Mouse (Mus musculus) liver, adult 2 months (tissue): ENCODE data around the gene Gm20388. TPM values are rescaled to one million over a fixed set of nuclear protein-coding genes. Genes with fewer than 3 reads are reported as not detected.

Experiments
- DNase-seq: peaks from one replicate; pipeline ENCODE4 v3.0.0-alpha.2; 2011; ENCODE audit warnings: low read depth, low spot score; ENCODE audit errors: extremely low read depth
- H3K27ac ChIP-seq: fragments of 200-500 bp; replicated peaks from 2 replicates; pipeline ENCODE4 v1.5.1; 2012; ENCODE audit warnings: low read depth, mild to moderate bottlenecking, control low read depth, inconsistent platforms, low read length; ENCODE audit not compliant: insufficient read depth
- H3K27me3 ChIP-seq: fragments of 200-500 bp; 2 replicates; pipeline ENCODE4 v1.6.1; 2012; ENCODE audit warnings: mild to moderate bottlenecking, moderate library complexity, low read length, inconsistent platforms; ENCODE audit not compliant: control insufficient read depth, insufficient read depth
- H3K36me3 ChIP-seq: fragments of 200-500 bp; 2 replicates; pipeline ENCODE4 v1.6.1; 2012; ENCODE audit warnings: low read length, inconsistent platforms; ENCODE audit not compliant: control insufficient read depth, insufficient read depth
- H3K4me1 ChIP-seq: fragments of 200-500 bp; 2 replicates; pipeline ENCODE4 v1.6.1; 2011; ENCODE audit warnings: low read length; ENCODE audit not compliant: control insufficient read depth, insufficient read depth
- H3K4me3 ChIP-seq: fragments of 200-500 bp; 2 replicates; pipeline ENCODE4 v1.5.1; 2011; ENCODE audit warnings: low read depth, mild to moderate bottlenecking, control low read depth, low read length, moderate library complexity; ENCODE audit not compliant: insufficient read depth
- H3K79me2 ChIP-seq: fragments of 200-500 bp; 2 replicates; pipeline ENCODE4 v1.6.1; 2012; ENCODE audit warnings: inconsistent platforms, mild to moderate bottlenecking, low read length, moderate library complexity; ENCODE audit not compliant: control insufficient read depth, insufficient read depth
- H3K9ac ChIP-seq: fragments of 200-500 bp; 2 replicates; pipeline ENCODE4 v1.6.1; 2012; ENCODE audit warnings: low read depth, mild to moderate bottlenecking, control low read depth, inconsistent platforms, low read length
- CTCF ChIP-seq: fragments of 200-500 bp; IDR thresholded peaks from 2 replicates; pipeline ENCODE4 v1.5.1; 2011; ENCODE audit warnings: low read depth, low read length, control low read depth
- POLR2A ChIP-seq: fragments of 200-500 bp; IDR thresholded peaks from 2 replicates; pipeline ENCODE4 v1.6.1; 2011; ENCODE audit warnings: low read length, control low read depth; ENCODE audit not compliant: insufficient read depth; ENCODE audit errors: extremely low read depth
- WGBS: fragments of 180-500 bp; shearing (Covaris S2); methylation state at CpG from one replicate; pipeline ENCODE4 v1.1.7; 2018; 5-methylcytosine and 5-hydroxymethylcytosine counted together
- polyA plus RNA-seq: library from polyadenylated mRNA; depleted of rRNA; stranded (reverse); fragments of >200 nt; gene quantifications from 2 replicates; pipeline ENCODE4 v1.2.3, GENCODE M21; 2012
- total RNA-seq: library from RNA; depleted of rRNA; stranded (reverse); fragments of >200 nt; gene quantifications from 2 replicates; pipeline ENCODE4 v1.2.3, GENCODE M21; 2014

The Gm20388 gene
- total and polyA plus RNA-seq, 2 experiments = 6.4 to 19.9 TPM

DNA sequence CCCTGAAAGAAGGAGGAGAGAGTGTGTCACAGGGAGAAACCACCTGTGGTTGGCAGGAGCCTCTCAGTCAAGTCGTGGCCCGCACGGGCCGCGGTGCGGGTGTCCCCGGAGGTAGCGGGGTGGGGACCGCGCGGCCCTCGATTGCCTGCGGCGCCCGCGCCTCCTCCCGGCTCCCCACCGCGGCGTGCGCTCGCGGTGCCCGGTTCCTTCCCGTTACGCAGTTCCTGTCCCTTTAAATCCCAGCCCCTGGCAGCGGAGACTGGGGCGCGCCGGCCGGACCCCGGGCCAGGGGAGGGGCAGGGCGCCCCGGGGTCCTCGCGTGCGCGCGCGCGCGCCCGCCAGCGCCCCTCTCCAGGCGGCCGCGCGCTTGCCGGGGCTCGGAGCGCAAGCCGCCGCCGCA lies 1819.1 kb downstream of the Gm20388 start:
- Histone ChIP-seq H3K4me3 (no peak overlapping the region), H3K27me3 (peaks cover 4% of the 10 kb centered on the region; the same call in 1 of the 2 replicates), H3K79me2 (no peaks in the 10 kb centered on the region), H3K4me1 (no peaks in the 10 kb centered on the region), H3K9ac (no peak overlapping the region), H3K27ac (no peak overlapping the region), H3K36me3 (no peaks in the 10 kb centered on the region)
- WGBS = 9% methylated on average over 54 of the region's 54 CpGs
- no peak for DNase-seq
- TF ChIP-seq POLR2A (no peak), CTCF (no peak)

GRCm38 (mm10) chr8:121730170-121730569 lies 1819.5 kb downstream of the Gm20388 start:
- DNase-seq = no peak
- Histone ChIP-seq H3K4me3 (no peak overlapping the region), H3K4me1 (no peaks in the 10 kb centered on the region), H3K79me2 (no peaks in the 10 kb centered on the region), H3K27ac (no peak overlapping the region), H3K27me3 (peaks cover 4% of the 10 kb centered on the region; the same call in 1 of the 2 replicates), H3K36me3 (no peaks in the 10 kb centered on the region), H3K9ac (no peak overlapping the region)
- TF ChIP-seq CTCF (no peak), POLR2A (no peak)
- WGBS = 10% methylated on average over 50 of the region's 60 CpGs

GRCm38 (mm10) chr8:121730646-121731045 lies 1820.0 kb downstream of the Gm20388 start:
- TF ChIP-seq CTCF (no peak), POLR2A (no peak)
- Histone ChIP-seq H3K4me1 (no peaks in the 10 kb centered on the region), H3K79me2 (no peaks in the 10 kb centered on the region), H3K27me3 (peaks cover 4% of the 10 kb centered on the region; the same call in 1 of the 2 replicates), H3K36me3 (no peaks in the 10 kb centered on the region), H3K9ac (no peak overlapping the region), H3K27ac (no peak overlapping the region), H3K4me3 (no peak overlapping the region)
- WGBS = 2% methylated on average over 37 of the region's 37 CpGs
- no peak for DNase-seq

- Histone ChIP-seq H3K9ac (no peak overlapping the region), H3K27me3 (peaks cover 4% of the 10 kb centered on the region; the same call in 1 of the 2 replicates), H3K79me2 (no peaks in the 10 kb centered on the region), H3K4me1 (no peaks in the 10 kb centered on the region), H3K27ac (no peak overlapping the region), H3K4me3 (no peak overlapping the region), H3K36me3 (no peaks in the 10 kb centered on the region)
- DNase-seq = no peak
- 5% methylated on average over 11 of the region's 11 CpGs for WGBS
- TF ChIP-seq POLR2A = no peak
- TF ChIP-seq CTCF = no peak
These were observed 1820.4 kb downstream of the Gm20388 start for GRCm38 (mm10) chr8:121731060-121731459.

GRCm38 (mm10) chr8:121731471-121732333 lies 1821.1 kb downstream of the Gm20388 start:
- H3K9ac ChIP-seq = no peak overlapping the region
- peaks cover 4% of the 10 kb centered on the region; the same call in 1 of the 2 replicates for H3K27me3 ChIP-seq
- WGBS = 11% methylated on average over 26 of the region's 26 CpGs
- H3K4me3 ChIP-seq = no peak overlapping the region
- DNase-seq = no peak
- H3K4me1 ChIP-seq = no peaks in the 10 kb centered on the region
- H3K36me3 ChIP-seq = no peaks in the 10 kb centered on the region
- no peaks in the 10 kb centered on the region for H3K79me2 ChIP-seq
- H3K27ac ChIP-seq = no peak overlapping the region
- TF ChIP-seq CTCF = no peak

- TF ChIP-seq POLR2A (no peak), CTCF (no peak)
- no peaks in the 10 kb centered on the region for H3K36me3 ChIP-seq
- H3K4me1 ChIP-seq = no peaks in the 10 kb centered on the region
- peaks cover 4% of the 10 kb centered on the region; the same call in 1 of the 2 replicates for H3K27me3 ChIP-seq
- H3K27ac ChIP-seq = no peak overlapping the region
- no peaks in the 10 kb centered on the region for H3K79me2 ChIP-seq
- DNase-seq = no peak
- H3K9ac ChIP-seq = no peak overlapping the region
- H3K4me3 ChIP-seq = no peak overlapping the region
- WGBS = 58% methylated on average over 4 of the region's 4 CpGs
These were observed 1821.7 kb downstream of the Gm20388 start for GRCm38 (mm10) chr8:121732334-121732665.
